Mouse (Mus musculus) lung, postnatal 0 days (tissue): ENCODE results near the gene Nudt12.

Source experiments
- CTCF ChIP-seq: IDR thresholded peaks from 2 replicates; pipeline ENCODE4 v1.5.1; 2016; ENCODE audit warnings: antibody characterized with exemption, mild to moderate bottlenecking
- EP300 ChIP-seq: IDR thresholded peaks from 2 replicates; pipeline ENCODE4 v1.6.1; 2016; ENCODE audit warnings: antibody characterized with exemption, mild to moderate bottlenecking, control low read depth

DNA sequence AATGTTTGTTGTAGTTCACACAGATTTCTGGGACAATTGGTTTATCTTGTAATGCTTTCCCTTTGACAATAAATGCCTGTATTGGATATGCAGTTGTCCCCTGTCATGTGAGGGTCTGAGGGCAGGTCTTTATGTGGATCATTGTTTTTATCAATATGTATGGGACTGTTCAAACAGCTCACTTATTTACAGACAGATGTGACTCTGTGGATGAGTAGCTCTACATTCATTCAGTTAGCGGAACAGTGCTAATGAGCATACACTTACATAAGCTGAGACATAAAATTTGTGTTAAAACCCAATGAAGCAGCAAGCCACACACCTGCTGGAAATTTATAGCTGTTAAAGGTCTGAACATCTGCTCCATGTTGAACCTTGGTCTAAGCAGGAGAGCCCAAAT lies 56.1 kb downstream of the Nudt12 start:
- TF ChIP-seq CTCF (no peak), EP300 (no peak)
